Mouse (Mus musculus) lung, adult 2 months (tissue): ENCODE measurements around the gene Pom121.

Experiments
- CTCF ChIP-seq: fragments of 200-500 bp; IDR thresholded peaks from 2 replicates; pipeline ENCODE4 v1.5.1; 2011; ENCODE audit warnings: mild to moderate bottlenecking, low read length, control low read depth; ENCODE audit not compliant: insufficient read depth
- POLR2A ChIP-seq: fragments of 200-500 bp; IDR thresholded peaks from 2 replicates; pipeline ENCODE4 v1.6.1; 2011; ENCODE audit warnings: low read depth, mild to moderate bottlenecking, control low read depth, low read length, borderline replicate concordance; ENCODE audit errors: extremely low read depth

DNA sequence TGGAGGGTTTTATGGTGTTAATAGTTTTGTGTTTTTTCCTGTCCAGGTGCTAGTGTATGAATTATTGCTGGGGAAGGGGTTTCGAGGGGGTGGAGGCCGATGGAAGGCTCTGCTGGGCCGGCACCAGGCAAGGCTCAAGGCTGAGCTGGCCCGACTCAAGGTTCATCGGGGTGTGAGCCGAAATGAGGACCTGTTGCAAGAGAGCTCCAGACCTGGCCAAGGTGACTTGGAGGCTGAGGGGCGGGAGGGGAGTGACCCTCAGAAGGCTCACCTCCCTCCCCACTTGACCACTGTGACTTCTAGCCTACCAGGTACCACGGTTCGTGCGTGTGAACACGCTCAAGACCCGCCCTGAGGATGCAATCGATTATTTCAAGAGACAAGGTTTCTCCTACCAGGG lies 23.2 kb downstream of the Pom121 start:
- TF ChIP-seq CTCF = no peak
- TF ChIP-seq POLR2A = no peak
